Mouse (Mus musculus): ENCODE measurements around the gene Nectin2. TPM values are rescaled to one million over a fixed set of nuclear protein-coding genes. Genes with fewer than 3 reads are reported as not detected.

Gene Nectin2
- polyA plus RNA-seq, 1 experiment from 2014 or later: 157 TPM

- Histone ChIP-seq H3K4me3 (ENCODE audit: low read length) (no peak overlapping the region), H3K4me2 (replicated peaks; ENCODE audit: low read depth, low read length) (no peak overlapping the region), H3K27ac (ENCODE audit: low read length) (peak overlapping the region; percentile 65), H3K4me1 (ENCODE audit: insufficient read depth, low read length) (peaks cover 25% of the 10 kb centered on the region), H3K27me3 (ENCODE audit: insufficient read depth, low read length) (no peaks in the 10 kb centered on the region), H3K9ac (replicated peaks; ENCODE audit: low read length) (peak overlapping the region; percentile 23), H3K36me3 (ENCODE audit: insufficient read depth, low read length) (peaks cover 32% of the 10 kb centered on the region), H3K9me3 (ENCODE audit: low read length) (no peaks in the 10 kb centered on the region)
- peak; percentile 86 for ATAC-seq (ENCODE audit: low FRiP score, low TSS enrichment)
- 31% methylated on average over 22 of the region's 22 CpGs for WGBS
Measured at GRCm38 (mm10) chr7:19701069-19701761, 49.1 kb downstream of the Nectin2 start.

DNA sequence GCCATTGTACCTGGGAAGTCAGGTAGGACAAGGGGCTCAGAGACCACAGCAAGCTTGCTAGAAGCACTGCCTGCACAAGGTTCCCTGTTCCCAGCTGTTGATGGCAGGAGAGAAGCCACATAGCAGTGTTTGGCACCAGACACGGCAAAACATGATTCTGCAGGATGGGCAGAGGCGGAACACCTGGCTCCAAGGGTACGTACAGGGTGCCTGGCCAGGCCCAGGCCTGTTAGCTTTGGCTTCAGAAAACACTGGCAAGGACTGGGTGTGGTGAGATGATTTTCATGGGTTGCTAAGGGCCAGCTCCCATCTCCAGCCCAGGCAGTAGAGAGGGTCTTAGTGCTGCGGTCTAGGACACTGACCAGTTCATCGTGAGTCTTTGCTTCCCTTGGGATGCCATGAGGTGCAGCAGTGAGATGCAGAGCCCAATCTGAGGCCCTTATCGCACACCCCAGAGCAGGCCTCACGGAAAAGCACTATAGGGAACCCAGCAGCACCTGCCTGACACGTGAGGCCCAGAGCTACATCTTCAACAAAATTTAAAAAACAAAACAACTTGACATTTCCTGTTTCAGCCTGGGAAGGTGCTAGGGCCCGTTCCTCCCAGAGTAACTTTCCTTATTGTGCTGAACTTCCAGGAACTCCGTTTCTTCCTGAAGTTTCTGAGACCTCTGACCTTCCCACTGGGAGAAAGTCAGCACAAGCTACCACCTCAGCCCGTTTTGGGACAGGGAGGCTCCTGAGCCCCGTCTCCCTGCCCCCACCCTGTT is 49.8 kb downstream of the Nectin2 start:
- ATAC-seq (ENCODE audit: low FRiP score, low TSS enrichment): no peak
- H3K36me3 ChIP-seq (ENCODE audit: insufficient read depth, low read length): peaks cover 30% of the 10 kb centered on the region
- no peak overlapping the region for H3K4me3 ChIP-seq (ENCODE audit: low read length)
- H3K4me1 ChIP-seq (ENCODE audit: insufficient read depth, low read length): peaks cover 25% of the 10 kb centered on the region
- no peaks in the 10 kb centered on the region for H3K9me3 ChIP-seq (ENCODE audit: low read length)
- no peak overlapping the region; the same call in 1 of the 2 replicates for H3K9ac ChIP-seq (replicated peaks; ENCODE audit: low read length)
- no peaks in the 10 kb centered on the region for H3K27me3 ChIP-seq (ENCODE audit: insufficient read depth, low read length)
- H3K27ac ChIP-seq (ENCODE audit: low read length): peak overlapping the region; percentile 54
- 62% methylated on average over 12 of the region's 12 CpGs for WGBS
- no peak overlapping the region for H3K4me2 ChIP-seq (replicated peaks; ENCODE audit: low read depth, low read length)

DNA sequence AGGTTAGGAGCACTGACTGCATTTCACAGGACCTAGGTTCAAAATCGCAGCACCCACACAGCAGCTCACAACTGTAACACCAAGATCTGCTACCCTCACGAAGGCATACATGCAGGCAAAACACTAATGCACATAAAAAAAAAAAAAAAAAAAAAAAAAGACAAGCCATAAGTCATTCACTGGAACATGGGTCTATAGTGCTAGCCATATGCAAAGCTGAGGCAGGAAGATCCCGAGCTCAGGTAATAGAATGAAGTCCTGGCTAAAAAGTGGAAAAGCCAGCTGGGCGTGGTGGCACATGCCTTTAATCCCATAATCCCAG is 50.5 kb downstream of the Nectin2 start:
- WGBS: 78% methylated on average over 4 of the region's 4 CpGs
- Histone ChIP-seq H3K27me3 (ENCODE audit: insufficient read depth, low read length) (no peaks in the 10 kb centered on the region), H3K27ac (ENCODE audit: low read length) (no peak overlapping the region), H3K9me3 (ENCODE audit: low read length) (no peaks in the 10 kb centered on the region), H3K4me3 (ENCODE audit: low read length) (no peak overlapping the region), H3K36me3 (ENCODE audit: insufficient read depth, low read length) (peaks cover 25% of the 10 kb centered on the region), H3K4me1 (ENCODE audit: insufficient read depth, low read length) (peaks cover 28% of the 10 kb centered on the region), H3K9ac (replicated peaks; ENCODE audit: low read length) (no peak overlapping the region), H3K4me2 (replicated peaks; ENCODE audit: low read depth, low read length) (no peak overlapping the region)
- no peak for ATAC-seq (ENCODE audit: low FRiP score, low TSS enrichment)

DNA sequence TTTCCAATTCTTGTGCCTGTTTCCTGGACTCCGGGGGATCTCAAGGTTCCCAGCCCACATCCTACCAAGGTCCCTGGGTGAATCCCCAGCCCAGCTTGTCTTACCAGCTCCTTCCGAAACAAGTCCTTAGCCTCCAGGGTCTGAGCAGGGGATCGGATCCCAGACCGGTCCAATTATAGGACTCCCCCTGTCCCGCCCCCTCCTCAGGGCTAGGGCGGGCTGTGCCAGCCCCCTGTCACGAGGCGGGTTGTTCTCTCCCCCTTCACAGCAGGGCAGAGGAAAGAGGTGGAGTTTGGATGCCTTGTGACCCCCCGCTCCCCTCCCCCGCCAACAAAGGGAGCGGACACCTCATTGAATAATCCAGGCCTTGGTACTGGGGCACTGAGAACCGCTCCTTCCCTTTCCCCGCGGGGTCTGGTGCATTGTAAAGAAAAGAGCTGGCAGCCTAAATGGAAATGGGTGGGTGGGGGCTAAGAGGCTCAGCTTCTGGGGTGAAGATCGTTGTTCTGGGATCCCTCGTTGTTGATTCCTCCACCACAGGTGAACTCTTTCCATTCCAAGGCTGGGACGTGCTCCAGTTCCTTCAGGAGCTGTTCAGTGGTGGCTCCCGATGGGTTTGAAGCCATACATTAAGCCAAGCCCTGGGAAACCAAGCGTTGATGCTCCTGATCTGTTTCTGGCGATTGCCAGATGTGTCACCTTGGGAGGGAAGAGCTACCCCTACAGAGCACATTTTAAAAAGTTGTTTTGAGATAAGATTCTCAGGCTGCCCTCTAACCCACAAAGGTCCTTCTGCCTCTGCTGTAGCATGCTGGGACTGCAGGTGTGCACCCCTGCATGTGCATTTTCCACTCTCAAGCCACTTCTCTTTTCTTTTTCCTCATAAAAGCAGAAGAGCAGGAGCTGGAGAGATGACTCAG is 51.1 kb downstream of the Nectin2 start, which contains the start of gene Apoe:
Gene Apoe (minus strand): TSS at position 282 of the 920 bp plus-strand sequence.
- Histone ChIP-seq H3K9me3 (ENCODE audit: low read length) (no peaks in the 10 kb centered on the region), H3K36me3 (ENCODE audit: insufficient read depth, low read length) (peaks cover 20% of the 10 kb centered on the region), H3K4me2 (replicated peaks; ENCODE audit: low read depth, low read length) (peak within 1 kb of the TSS; percentile 60), H3K27me3 (ENCODE audit: insufficient read depth, low read length) (no peaks in the 10 kb centered on the region), H3K4me3 (ENCODE audit: low read length) (peak within 1 kb of the TSS; percentile 44), H3K27ac (ENCODE audit: low read length) (peak within 1 kb of the TSS; percentile 48; the same call in 1 of the 2 replicates), H3K4me1 (ENCODE audit: insufficient read depth, low read length) (peaks cover 28% of the 10 kb centered on the region), H3K9ac (replicated peaks; ENCODE audit: low read length) (peak within 1 kb of the TSS; percentile 63)
- WGBS: 2% methylated on average over 20 of the region's 20 CpGs
- ATAC-seq (ENCODE audit: low FRiP score, low TSS enrichment): peak; percentile 47

DNA sequence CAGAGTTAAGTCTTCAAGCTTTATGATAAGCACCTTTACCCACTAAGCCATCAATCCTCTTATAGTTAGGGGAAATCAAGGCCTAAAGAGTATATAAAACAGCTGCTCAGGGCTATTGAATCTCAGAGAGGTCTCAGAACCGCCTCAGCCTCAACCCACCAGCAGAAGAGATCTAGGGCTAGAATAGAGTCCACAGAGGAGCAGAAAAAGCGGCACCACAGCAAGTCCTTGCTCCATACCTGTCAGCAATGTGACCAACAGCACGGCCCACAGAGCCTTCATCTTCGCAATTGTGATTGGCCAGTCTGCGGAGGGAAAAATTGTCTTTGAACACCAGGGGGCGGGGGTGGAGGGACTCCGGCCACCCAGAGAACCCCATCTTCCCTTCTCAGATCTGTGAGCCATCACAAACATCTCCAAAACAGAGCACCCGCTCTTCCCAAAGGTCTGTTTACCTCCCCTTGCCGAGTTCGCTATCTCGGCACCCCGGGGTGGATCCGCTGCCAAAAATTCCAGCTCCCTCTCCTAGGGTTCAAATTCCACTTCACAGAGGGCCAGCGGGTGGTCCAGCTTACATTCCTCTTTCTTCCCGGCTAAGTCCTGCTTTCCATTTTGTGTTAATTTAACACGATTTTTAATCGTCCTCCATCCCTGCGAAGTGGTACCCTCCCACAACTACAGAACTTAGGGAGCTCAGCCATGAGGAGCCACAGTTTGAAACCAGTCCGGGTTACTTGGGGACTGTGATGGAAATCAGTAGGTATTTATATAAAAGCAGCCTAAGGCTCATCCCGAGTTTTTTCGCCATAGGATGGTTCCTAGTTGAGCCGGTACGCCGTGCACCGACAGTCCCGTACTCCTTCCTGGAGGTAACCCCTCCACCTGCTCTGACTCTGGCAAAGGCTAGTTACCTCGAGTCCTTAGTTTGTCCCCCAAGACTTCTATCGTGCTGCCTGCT is 52.1 kb downstream of the Nectin2 start:
- WGBS: 2% methylated on average over 28 of the region's 28 CpGs
- Histone ChIP-seq H3K27me3 (ENCODE audit: insufficient read depth, low read length) (no peaks in the 10 kb centered on the region), H3K4me2 (replicated peaks; ENCODE audit: low read depth, low read length) (peak overlapping the region; percentile 60), H3K9me3 (ENCODE audit: low read length) (no peaks in the 10 kb centered on the region), H3K9ac (replicated peaks; ENCODE audit: low read length) (peak overlapping the region; percentile 63), H3K27ac (ENCODE audit: low read length) (peak overlapping the region; percentile 48; the same call in 1 of the 2 replicates), H3K36me3 (ENCODE audit: insufficient read depth, low read length) (peaks cover 13% of the 10 kb centered on the region), H3K4me1 (ENCODE audit: insufficient read depth, low read length) (peaks cover 31% of the 10 kb centered on the region), H3K4me3 (ENCODE audit: low read length) (peak overlapping the region; percentile 44)
- no peak for ATAC-seq (ENCODE audit: low FRiP score, low TSS enrichment)

GRCm38 (mm10) chr7:19696336-19696873 is 53.9 kb downstream of the Nectin2 start:
- H3K9me3 ChIP-seq (ENCODE audit: low read length): no peaks in the 10 kb centered on the region
- no peak overlapping the region for H3K9ac ChIP-seq (replicated peaks; ENCODE audit: low read length)
- H3K27me3 ChIP-seq (ENCODE audit: insufficient read depth, low read length): no peaks in the 10 kb centered on the region
- 97% methylated on average over 34 of the region's 34 CpGs for WGBS
- no peak for ATAC-seq (ENCODE audit: low FRiP score, low TSS enrichment)
- H3K4me2 ChIP-seq (replicated peaks; ENCODE audit: low read depth, low read length): no peak overlapping the region
- peaks cover 46% of the 10 kb centered on the region for H3K4me1 ChIP-seq (ENCODE audit: insufficient read depth, low read length)
- no peak overlapping the region for H3K4me3 ChIP-seq (ENCODE audit: low read length)
- H3K27ac ChIP-seq (ENCODE audit: low read length): no peak overlapping the region
- no peaks in the 10 kb centered on the region; the same call in 1 of the 2 replicates for H3K36me3 ChIP-seq (ENCODE audit: insufficient read depth, low read length)

DNA sequence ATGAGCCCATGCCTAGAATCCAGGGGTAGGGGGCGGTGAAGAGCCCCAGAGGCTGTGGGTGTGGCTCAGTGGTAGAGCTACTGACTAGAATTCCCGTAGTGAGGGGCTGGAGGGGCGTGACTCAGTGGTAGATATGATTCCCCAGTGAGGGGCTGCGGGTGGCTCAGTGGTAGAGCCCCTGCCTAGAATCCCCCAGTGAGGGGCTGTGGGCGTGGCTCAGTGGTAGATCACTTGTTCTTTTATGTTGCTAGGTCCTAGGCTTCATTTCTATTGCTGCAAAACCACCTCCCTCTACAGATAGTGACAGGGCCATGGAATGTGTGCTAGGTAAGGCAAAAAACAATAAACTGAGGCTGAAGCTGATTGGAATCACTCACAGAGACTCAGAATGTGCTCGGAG is 54.4 kb downstream of the Nectin2 start:
- no peaks in the 10 kb centered on the region for H3K27me3 ChIP-seq (ENCODE audit: insufficient read depth, low read length)
- no peak for ATAC-seq (ENCODE audit: low FRiP score, low TSS enrichment)
- H3K4me3 ChIP-seq (ENCODE audit: low read length): no peak overlapping the region
- H3K27ac ChIP-seq (ENCODE audit: low read length): no peak overlapping the region
- peaks cover 44% of the 10 kb centered on the region for H3K4me1 ChIP-seq (ENCODE audit: insufficient read depth, low read length)
- H3K9me3 ChIP-seq (ENCODE audit: low read length): no peaks in the 10 kb centered on the region
- H3K36me3 ChIP-seq (ENCODE audit: insufficient read depth, low read length): no peaks in the 10 kb centered on the region; the same call in 1 of the 2 replicates
- 84% methylated on average over 6 of the region's 6 CpGs for WGBS
- H3K4me2 ChIP-seq (replicated peaks; ENCODE audit: low read depth, low read length): no peak overlapping the region
- no peak overlapping the region for H3K9ac ChIP-seq (replicated peaks; ENCODE audit: low read length)

- 31% methylated on average over 8 of the region's 8 CpGs for WGBS
- Histone ChIP-seq H3K27ac (ENCODE audit: low read length) (no peak overlapping the region), H3K4me1 (ENCODE audit: insufficient read depth, low read length) (peaks cover 39% of the 10 kb centered on the region)
Measured at GRCm38 (mm10) chr7:19695213-19695594, 55.1 kb downstream of the Nectin2 start.

More at GRCm38 (mm10) chr7:19695213-19695594, 55.1 kb downstream of the Nectin2 start:
- no peak overlapping the region for H3K4me2 ChIP-seq (replicated peaks; ENCODE audit: low read depth, low read length)
- no peak overlapping the region for H3K4me3 ChIP-seq (ENCODE audit: low read length)
- 0 out of 2 replicates have a peak overlapping the region, but pooled peaks have one; percentile 25 for H3K9ac ChIP-seq (replicated peaks; ENCODE audit: low read length)
- H3K36me3 ChIP-seq (ENCODE audit: insufficient read depth, low read length): no peaks in the 10 kb centered on the region; the same call in 1 of the 2 replicates
- no peaks in the 10 kb centered on the region for H3K9me3 ChIP-seq (ENCODE audit: low read length)
- H3K27me3 ChIP-seq (ENCODE audit: insufficient read depth, low read length): no peaks in the 10 kb centered on the region
- no peak for ATAC-seq (ENCODE audit: low FRiP score, low TSS enrichment)
